Mouse (Mus musculus): ENCODE measurements around the gene Casd1. TPM values are rescaled to one million over a fixed set of nuclear protein-coding genes. Genes with fewer than 3 reads are reported as not detected.

The Casd1 gene
- total and polyA plus RNA-seq, 3 experiments = 12.3 to 12.6 TPM; not detected in 1

- TF ChIP-seq TCF12 (IDR thresholded peaks at IDR 0.05; ENCODE audit: low read depth, low read length) (no peak), KAT2A (conservative IDR thresholded peaks at IDR 0.05; ENCODE audit: low read depth, low read length) (no peak), RCOR1 (IDR thresholded peaks at IDR 0.05; ENCODE audit: low read depth, low read length) (no peak), GABPA (IDR thresholded peaks at IDR 0.05; ENCODE audit: low read depth, low read length) (no peak), ZKSCAN1 (IDR thresholded peaks at IDR 0.05; ENCODE audit: low read depth, low read length) (no peak), ETS1 (IDR thresholded peaks at IDR 0.05; ENCODE audit: low read depth, low read length) (no peak), CHD1 (IDR thresholded peaks at IDR 0.05; ENCODE audit: low read depth, low read length) (no peak), USF1 (IDR thresholded peaks at IDR 0.05; ENCODE audit: low read depth, low read length) (no peak), MYC (IDR thresholded peaks at IDR 0.05; ENCODE audit: low read depth, low read length) (no peak), MXI1 (IDR thresholded peaks at IDR 0.05; ENCODE audit: low read depth, low read length) (no peak), HCFC1 (IDR thresholded peaks at IDR 0.05; ENCODE audit: low read depth, low read length) (no peak), ZNF384 (IDR thresholded peaks at IDR 0.05; ENCODE audit: low read depth, low read length) (no peak), POLR2A (IDR thresholded peaks at IDR 0.05; ENCODE audit: control insufficient read depth in 1 of 2, insufficient read depth in 1 of 2, low read depth in 1 of 2, low read length in 2 of 2, poor library complexity in 1 of 2) (no peak), ELF1 (IDR thresholded peaks at IDR 0.05; ENCODE audit: low read depth, low read length) (no peak)
- Histone ChIP-seq H3K27ac (ENCODE audit: control insufficient read depth, low read depth, low read length) (no peak overlapping the region), H3K4me1 (ENCODE audit: control insufficient read depth in 1 of 2, insufficient read depth in 2 of 2, low read length in 2 of 2) (no peaks in the 10 kb centered on the region), H3K9ac (ENCODE audit: control insufficient read depth, low read depth, low read length, poor library complexity, severe bottlenecking) (no peak overlapping the region), H3K4me3 (ENCODE audit: control insufficient read depth in 1 of 2, insufficient read depth in 1 of 2, low read depth in 2 of 2, low read length in 2 of 2) (no peak overlapping the region), H3K79me2 (ENCODE audit: control insufficient read depth, insufficient read depth, low read length, poor library complexity) (no peaks in the 10 kb centered on the region), H3K36me3 (ENCODE audit: control insufficient read depth in 1 of 2, insufficient read depth in 2 of 2, low read length in 2 of 2) (no peaks in the 10 kb centered on the region), H3K27me3 (ENCODE audit: control insufficient read depth in 1 of 2, insufficient read depth in 2 of 2, low read length in 2 of 2) (peaks cover 3 to 12% of the 10 kb centered on the region in 2 experiments), H3K9me3 (replicated peaks; ENCODE audit: insufficient read depth, low read length) (no peaks in the 10 kb centered on the region)
- DNase-seq (ENCODE audit: low read depth, low spot score) = no peak
These were observed 22.9 kb upstream of the Casd1 start for GRCm38 (mm10) chr6:4577756-4578155.

GRCm38 (mm10) chr6:4578343-4578742 lies 22.3 kb upstream of the Casd1 start:
- no peak overlapping the region for H3K4me3 ChIP-seq (ENCODE audit: control insufficient read depth in 1 of 2, insufficient read depth in 1 of 2, low read depth in 2 of 2, low read length in 2 of 2)
- no peaks in the 10 kb centered on the region for H3K9me3 ChIP-seq (replicated peaks; ENCODE audit: insufficient read depth, low read length)
- H3K79me2 ChIP-seq (ENCODE audit: control insufficient read depth, insufficient read depth, low read length, poor library complexity) = no peaks in the 10 kb centered on the region
- TF ChIP-seq MAX (IDR thresholded peaks at IDR 0.05; ENCODE audit: low read length) = no peak
- TF ChIP-seq MEF2A (IDR thresholded peaks at IDR 0.05; ENCODE audit: extremely low read depth, insufficient replicate concordance, low read depth, low read length, poor library complexity, severe bottlenecking) = no peak
- no peak for TF ChIP-seq ZMIZ1 (IDR thresholded peaks at IDR 0.05; ENCODE audit: low read depth, low read length)
- TF ChIP-seq TCF12 (IDR thresholded peaks at IDR 0.05; ENCODE audit: low read depth, low read length) = no peak
- no peak overlapping the region for H3K27ac ChIP-seq (ENCODE audit: control insufficient read depth, low read depth, low read length)
- no peak overlapping the region for H3K9ac ChIP-seq (ENCODE audit: control insufficient read depth, low read depth, low read length, poor library complexity, severe bottlenecking)
- H3K36me3 ChIP-seq (ENCODE audit: control insufficient read depth in 1 of 2, insufficient read depth in 2 of 2, low read length in 2 of 2) = no peaks in the 10 kb centered on the region
- H3K4me1 ChIP-seq (ENCODE audit: control insufficient read depth in 1 of 2, insufficient read depth in 2 of 2, low read length in 2 of 2) = no peaks in the 10 kb centered on the region
- no peak for DNase-seq (ENCODE audit: low read depth, low spot score)
- peaks cover 3 to 10% of the 10 kb centered on the region in 2 experiments for H3K27me3 ChIP-seq (ENCODE audit: control insufficient read depth in 1 of 2, insufficient read depth in 2 of 2, low read length in 2 of 2)

Data from MEL (cell line).